Mouse (Mus musculus) thymus, postnatal 0 days (tissue): ENCODE measurements at regions not wholly inside any gene's neighbourhood (a gene's known extent, or its start where the extent isn't known, plus 50 kb on each side); places are given as distances from the start of the nearest gene placed in this dataset.

Experiments used
- DNase-seq: peaks from one replicate; pipeline ENCODE4 v3.0.0-alpha.2; 2015; ENCODE audit warnings: low spot score

DNA sequence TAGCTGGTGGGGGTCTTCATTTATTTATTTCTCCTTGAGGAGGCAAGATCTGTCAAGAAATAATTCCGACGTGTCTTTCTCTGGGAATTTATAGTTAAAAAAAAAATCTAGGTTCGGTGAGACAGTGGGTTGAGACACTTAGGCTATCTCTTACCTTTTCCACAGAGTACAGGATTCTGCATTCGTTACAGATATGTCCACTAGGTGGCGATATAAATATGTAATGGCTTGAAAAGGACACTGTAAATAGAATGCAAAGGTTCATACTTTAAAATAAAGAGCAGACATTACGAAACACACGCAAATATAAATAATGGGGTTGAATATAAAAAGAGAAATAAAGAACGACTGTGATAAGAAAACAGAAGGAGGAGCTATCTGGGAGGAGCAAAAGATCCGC, 517.5 kb downstream of the Cps1 start:
- DNase-seq = peak; percentile 13

DNA sequence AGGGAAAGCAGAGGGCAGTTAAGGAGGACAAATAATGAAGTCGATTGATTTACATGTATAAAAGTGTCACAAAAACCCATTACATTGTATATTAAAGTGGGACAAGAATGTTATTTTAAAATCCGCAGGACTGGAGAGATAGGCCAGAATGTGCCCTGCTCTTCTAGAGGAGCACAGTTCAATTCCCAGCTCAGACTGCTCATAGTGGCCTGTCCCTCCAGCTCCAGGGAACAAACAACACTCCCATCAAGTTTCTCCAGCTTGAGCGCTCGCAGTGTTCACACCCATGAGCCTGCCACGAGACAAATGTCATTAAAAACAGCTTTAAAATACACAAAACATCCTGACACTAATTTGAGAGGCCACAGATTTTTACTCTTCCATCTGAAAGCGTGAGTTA, 517.9 kb downstream of the Cps1 start:
- no peak for DNase-seq

DNA sequence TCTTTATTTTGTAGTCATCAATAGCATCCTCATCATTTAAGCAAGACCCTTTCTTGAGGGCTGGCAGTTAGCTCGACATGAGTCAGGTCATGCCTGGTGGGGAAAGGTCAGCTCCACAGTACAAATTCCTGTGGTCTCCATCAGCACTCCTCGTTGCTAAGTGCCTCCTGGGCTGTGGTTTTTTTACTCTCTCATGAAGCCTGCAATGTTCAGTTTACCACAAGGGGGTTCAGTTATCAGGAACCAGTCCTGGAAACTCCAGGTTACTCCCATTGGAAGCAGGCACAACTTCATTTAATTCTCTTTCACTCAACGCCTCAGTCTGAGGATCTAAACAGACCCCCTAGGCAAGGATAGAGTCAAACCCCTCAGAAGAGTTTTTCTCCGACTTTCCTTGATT, 520.8 kb downstream of the Cps1 start:
- DNase-seq = no peak
